Mouse (Mus musculus): ENCODE results near the gene Elmsan1. TPM values are rescaled to one million over a fixed set of nuclear protein-coding genes. Genes with fewer than 3 reads are reported as not detected.

Elmsan1 gene
- total RNA-seq, 2 experiments from 2014 or later = 10.8 to 11.2 TPM

DNA sequence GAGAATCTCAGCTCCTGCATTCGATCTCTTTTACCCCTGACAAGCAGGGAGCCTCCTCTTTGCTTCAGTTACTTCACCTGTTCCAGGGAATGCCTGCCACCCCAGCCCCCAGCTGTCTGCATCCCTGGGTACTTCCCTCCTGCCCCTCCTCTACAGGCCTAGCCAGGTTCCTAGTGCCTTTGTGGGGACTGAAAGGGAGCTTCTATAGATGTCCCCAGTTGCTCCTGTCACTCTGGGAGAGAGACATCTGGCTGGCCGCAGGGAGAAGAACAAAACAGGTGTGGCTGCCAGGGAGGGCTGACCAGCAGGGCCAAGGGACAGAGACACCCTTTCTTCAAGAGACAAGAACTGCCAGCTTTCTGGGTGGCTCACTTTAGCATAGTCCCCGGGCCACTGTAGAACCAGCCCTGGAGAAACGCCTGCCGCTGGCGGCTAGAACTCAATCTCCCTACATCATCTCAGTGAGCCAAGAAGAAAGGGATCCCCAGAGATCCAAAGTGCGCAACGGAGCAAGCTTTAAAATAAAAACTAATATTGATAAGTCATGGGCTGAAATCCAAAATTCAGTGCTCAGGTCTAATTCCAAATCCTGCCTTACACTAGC lies 20.5 kb downstream of the Elmsan1 start:
- DNase-seq = no peak
- intact Hi-C loops (cut with DNase I; ENCODE audit: low total_unique reads) = no loop called here

DNA sequence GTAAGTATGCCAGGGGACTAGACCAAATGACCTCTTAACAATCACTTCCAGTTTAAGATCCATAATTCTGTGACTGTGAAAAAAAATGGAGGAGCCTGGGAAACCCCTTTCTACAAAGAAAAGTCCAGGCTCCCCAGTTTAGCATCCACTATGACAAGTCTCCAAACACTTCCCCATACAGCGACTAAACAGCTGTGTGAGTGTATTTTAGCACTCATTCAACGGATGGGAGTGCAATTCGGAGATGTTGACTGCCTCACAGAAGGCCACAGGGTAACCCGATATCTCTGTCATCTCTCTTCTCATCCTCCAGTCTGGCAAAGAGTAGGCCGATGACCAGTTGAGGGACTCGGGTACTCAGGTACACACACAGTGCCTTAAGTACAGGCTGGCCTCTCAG lies 23.5 kb downstream of the Elmsan1 start:
- intact Hi-C loops (cut with DNase I; ENCODE audit: low total_unique reads) = no loop called here
- no peak for DNase-seq

DNA sequence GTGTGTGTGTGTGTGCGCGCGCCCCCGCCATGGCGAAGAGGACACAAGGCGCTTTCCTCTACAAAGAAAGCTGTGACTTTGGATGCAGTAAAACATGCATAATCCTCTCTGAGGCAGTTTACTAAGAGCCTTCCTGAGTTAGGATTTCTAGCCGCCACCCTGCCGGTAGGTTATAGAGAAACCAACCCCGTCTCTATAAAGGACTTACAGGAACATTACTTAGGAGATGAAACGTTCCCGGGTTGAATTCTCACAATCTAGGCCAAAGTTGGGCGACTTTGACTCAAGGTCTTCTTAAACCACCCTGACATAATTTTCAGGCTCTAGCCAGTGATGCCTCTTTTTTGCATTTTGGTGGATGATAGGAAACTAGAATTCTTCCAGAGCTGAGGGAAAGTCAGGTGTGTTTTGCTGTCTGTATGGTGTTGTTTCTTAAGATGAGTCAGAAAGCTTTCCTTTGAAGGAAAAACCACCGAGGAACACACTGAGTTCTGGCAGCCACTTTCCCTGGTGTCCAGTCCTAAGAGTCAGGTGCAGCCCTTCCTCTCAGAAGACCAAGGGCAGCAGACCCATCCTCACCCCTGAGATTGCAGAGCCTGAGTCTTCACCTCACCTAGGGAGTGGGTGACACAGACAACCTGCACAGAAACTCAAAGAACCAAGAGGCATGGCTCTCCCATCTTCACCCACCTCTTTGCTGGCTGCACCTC lies 24.1 kb downstream of the Elmsan1 start:
- intact Hi-C loops (cut with DNase I; ENCODE audit: low total_unique reads) = no loop called here

DNA sequence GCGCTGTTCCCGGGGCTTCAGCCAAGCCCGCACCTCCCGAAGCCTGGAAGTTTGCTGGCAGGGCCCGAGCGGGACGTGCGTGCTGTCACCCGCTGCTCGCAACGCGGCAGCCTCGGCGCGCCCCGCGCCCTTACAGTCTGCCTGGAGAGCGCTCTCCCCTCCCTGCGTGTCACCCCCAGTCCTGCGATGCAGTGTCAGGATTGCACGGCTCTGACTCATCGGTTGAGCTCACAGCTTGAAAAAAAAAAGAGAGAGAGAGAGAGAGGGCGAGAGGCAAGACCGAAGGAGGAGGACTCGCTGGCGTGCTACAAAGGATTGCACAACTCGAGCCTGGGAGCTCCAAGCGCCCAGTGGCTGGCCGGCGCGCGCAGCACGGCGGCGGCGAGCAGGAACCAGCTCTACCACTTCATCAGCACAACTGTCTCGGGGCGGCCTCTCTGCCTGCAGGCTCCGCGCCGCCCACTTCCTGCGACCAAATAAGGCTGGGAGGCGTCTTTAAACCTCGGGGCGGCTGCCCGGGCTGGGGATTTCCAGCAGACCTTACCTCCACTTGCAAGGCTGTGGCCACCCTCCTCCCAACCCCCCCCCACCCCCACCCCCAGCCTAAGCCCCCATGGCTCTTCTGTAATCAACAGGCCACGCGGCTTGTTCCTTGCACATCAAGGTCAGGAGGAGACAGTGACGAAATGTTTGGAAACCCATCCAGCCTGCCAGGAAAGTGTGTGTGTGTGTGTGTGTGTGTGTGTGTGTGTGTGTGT lies 24.9 kb downstream of the Elmsan1 start:
- intact Hi-C loops (cut with DNase I; ENCODE audit: low total_unique reads) = no loop called here
- peak; percentile 95 for DNase-seq

More for the DNA sequence above, 24.1 kb downstream of the Elmsan1 start:
- DNase-seq = no peak

DNA sequence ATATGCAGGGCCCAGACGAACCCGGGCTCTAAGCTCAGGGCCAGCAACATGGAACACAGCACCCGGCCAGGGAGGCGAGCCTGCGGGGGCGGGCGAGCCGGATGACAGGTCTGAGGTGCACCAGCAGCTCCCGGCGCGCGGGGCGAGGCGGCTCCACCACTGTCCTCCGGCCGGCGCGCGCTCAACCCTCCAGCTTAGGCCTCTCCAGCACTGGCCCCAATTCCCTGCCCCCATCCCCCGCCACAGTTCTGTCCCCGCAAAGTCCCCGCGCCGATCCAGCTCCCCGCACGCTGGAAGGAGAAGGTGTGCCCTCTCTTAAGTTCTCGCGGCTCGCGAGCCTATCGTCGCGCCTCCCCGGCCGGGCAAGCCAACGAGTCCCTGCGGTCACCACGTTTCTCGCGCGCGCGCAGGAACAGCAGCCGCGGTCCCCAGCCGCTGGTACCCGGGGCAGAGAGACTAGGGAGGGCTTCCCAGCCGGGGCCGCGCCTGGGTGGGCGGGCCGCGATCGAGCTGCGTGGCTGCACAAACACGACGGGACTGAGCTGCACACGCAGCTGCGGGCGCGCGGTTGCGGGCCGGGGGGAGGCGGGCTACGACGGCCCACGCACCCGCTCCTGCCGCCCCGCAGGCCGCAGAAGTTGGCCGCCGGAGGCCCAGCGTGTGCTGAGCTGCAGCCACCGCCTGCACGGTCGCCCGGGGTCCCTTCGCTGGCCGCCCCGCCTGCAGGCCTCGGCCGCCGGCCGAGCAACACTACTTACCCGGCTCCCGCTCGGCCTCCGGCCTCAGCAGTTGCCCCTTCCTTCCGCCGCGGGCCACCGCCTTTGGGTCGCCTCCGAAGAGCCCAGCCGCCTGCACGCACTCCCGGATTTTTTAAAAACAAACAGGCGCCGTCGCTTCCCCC lies 25.7 kb downstream of the Elmsan1 start:
- peak; percentile 80 for DNase-seq
- intact Hi-C loops (cut with DNase I; ENCODE audit: low total_unique reads) = no loop called here

DNA sequence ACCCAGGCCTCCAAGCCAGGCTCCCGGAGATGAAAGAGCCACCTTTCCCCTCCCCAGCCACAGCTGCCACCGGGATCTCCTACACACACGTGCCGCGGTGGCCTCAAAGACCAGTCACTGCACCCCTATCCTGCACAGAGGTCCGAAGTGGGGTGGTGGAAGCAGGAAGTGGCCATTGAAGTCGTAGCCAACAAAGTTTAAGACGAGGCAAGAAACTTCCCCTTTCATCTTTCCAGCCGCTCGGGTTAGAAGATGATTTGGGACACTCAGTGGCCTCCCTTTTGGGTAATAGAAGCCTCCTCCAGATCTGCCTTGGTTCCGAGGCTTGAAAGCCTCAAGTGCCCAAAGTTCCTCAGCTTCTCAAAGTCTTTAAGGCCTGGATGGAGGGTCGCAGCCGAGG lies 26.4 kb downstream of the Elmsan1 start:
- no peak for DNase-seq
- intact Hi-C loops (cut with DNase I; ENCODE audit: low total_unique reads) = no loop called here

DNA sequence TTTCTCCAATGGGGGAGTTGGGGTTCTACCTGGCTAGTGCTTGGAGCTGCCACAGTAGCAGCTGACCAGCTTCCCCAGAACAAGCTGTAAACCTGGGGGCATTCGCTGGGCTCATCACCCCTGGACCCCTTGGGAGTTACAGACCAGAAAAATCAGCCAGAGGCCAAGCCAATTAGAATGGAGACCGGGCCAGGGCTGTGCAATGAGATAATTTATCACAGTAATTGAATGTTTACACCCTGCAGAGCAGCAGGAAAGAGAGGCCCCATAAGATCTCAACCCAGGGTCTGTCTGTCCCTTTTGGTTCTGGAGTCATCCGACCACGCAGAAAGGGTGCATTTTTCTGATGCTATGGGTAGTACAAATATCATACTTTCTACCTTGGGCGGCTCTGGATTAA lies 26.9 kb downstream of the Elmsan1 start:
- intact Hi-C loops (cut with DNase I; ENCODE audit: low total_unique reads) = no loop called here
- no peak for DNase-seq

DNA sequence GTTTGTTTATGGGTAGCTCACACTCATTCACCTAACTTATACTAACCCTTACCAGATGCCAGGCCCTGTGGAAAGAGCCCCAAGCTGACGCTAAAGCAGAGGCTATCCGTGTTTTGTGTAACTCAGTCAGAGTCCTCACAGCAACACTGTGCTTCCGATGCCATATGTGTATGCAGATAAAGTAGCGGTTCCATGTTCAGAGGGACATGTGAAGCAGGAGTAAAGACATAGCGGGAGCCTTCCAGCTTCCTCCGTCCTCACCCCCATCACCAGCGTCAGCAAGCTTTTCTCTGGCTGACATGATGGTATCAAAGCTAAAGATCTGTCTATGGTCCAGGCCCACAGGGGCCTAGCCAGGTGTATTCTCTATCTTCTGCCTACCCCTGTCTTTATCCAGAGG lies 27.5 kb downstream of the Elmsan1 start:
- intact Hi-C loops (cut with DNase I; ENCODE audit: low total_unique reads) = no loop called here
- no peak for DNase-seq

DNA sequence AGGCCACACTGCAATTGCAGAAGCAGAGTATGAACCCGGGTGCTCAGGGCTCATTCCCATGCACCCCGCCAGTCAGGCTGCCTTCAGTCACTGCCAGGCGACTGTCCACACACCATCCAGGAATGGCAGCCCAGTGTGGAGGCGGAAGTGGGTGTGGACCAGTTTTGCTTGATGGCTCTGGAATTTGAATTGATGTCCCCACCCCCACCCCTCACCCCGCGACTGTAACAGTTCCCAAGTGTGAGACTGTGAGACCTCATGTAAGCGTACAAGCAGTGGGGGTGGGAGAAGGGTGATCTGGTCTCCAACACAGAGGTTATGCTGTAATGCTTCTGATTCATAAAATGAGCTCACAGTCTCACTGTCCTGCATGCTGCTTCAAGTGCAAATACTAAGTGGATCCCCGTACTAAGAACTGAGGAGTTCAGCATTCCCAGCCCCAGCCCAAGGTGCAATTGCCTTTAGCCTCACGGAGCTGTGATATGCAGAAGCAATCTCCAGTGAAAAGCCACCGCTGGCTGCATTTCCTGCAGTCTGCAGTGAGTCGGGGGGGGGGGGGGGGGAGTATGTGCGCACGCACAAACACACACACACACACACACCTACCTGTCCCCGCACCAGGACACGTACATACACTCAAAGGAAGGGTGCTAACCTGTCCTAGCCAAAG lies 28.4 kb downstream of the Elmsan1 start:
- intact Hi-C loops (cut with DNase I; ENCODE audit: low total_unique reads) = no loop called here
- no peak for DNase-seq

DNA sequence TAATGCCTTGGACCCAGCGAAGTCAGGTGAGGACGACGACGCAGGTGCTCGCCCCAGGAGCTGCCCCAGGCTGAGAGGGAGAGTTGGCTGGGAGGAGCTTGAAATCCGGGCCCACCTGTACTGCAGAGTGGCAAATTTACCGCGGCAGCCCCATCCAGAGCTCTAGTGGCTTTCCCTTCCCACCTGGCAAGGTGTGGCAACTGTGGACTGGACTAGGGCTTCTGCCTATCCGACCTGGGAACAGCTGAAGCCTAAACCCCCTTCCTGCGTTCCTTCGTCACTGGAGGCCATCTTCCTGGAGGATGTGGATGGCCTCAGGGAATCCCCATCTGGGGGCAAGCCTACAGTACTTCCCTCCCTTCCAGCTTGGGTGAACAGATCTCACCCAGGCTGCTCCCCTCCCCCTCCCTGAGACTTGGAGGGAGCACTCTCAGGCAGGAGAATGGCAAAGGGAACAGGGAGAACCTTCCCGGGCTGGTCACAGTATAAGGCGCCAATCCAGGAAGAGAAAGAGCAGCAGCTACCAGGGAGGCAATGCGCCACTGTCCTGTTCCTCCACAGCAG lies 29.7 kb downstream of the Elmsan1 start:
- intact Hi-C loops (cut with DNase I; ENCODE audit: low total_unique reads) = no loop called here
- DNase-seq = no peak

DNA sequence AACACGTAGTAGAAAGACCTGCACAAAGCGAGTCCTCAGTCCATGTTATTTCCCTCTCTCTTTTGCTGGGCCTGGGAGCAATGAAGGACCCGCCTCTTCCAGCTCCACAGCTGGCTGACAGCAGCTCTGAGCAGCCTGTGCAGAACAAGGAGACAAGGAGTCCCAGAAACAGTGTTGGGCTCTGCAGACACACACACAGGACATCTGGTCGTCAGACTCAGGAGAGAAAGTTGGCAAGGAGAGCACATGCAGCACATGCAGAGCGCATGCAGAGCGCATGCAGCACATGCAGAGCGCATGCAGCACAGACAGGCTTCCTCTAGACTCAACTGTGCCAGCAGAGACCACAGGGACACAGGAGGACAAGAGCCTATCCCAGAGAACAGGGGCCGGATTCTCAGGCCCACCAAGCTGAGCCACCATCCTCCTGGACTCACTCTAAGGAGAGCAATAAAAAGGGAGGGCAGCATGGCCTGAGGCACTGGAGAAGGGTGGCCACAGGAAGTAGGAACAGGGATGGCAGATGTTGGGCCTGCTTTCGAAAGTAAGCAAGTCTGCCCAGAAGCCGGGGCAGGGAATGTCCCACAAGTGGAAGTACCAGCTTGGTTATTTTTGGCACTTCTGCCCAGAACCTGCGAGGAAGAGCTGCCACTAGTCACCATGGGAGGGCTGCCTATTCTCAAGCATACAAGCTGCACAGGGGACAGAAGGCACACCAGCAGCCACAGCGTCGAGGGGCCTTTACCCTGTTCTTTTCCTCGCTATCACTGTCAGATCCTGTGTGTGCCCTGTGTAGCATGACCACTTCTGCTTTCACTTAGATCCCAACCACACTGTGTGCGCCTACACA lies 30.7 kb downstream of the Elmsan1 start:
- intact Hi-C loops (cut with DNase I; ENCODE audit: low total_unique reads) = no loop called here

DNA sequence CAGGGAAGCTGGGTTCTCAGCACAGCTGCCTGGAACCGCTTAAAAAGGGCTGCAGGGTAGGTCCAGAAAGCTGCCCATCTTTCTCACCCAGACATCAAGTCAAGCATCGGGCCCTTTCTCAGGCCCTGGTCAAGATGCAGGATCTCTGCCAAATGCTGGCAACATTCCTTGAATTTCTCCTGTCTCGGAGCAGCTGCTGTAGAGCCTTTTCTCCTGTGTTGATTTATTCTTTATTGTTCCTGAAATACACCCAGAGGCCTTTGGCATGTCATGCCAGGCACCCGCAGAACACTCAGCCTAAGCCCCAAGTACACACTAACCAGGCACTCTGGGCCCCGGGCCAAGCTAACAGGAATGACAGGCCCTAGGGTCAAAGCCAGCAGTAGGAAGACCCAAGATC lies 31.7 kb downstream of the Elmsan1 start:
- intact Hi-C loops (cut with DNase I; ENCODE audit: low total_unique reads) = no loop called here
- no peak for DNase-seq

More for the DNA sequence above, 30.7 kb downstream of the Elmsan1 start:
- peak; percentile 52 for DNase-seq

DNA sequence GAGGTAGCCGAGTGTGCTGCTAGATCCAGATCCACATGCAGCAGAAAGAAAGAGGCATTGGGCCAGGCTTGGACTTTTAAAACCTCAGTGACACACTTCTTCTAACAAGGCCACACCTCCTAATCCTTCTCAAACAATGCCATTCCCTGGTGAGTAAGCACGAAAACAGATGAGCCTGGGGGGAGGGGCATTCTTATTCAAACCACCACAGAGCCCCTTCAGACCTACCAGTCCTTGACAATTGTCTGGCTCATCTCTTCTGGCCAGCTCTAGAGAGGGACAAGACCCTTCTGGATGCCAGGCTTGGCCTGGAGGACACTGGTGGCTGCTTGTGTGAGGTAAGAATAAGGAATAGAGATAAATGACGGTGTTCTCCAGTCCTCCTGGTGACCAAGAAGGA lies 32.1 kb downstream of the Elmsan1 start:
- no peak for DNase-seq
- intact Hi-C loops (cut with DNase I; ENCODE audit: low total_unique reads) = no loop called here

DNA sequence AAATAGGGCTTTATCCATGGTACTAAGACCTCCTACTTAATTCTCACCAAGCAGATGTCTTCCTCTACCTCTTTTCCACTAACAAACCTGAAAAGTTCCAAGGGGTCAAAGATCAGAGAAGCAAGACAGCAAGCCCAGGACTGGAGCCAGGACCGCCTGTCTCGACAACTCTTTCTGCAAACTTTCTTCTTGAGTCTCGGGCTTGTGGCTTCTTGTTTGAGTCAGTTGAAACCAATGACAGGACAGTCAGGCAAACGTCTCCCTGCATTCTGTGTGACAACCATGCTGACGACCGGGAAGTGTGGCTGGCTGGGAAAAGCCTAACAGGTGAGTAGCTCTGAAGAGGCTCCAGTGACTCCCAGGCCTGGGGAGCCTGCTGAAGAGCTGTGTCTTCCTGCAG lies 33.1 kb downstream of the Elmsan1 start:
- no peak for DNase-seq
- intact Hi-C loops (cut with DNase I; ENCODE audit: low total_unique reads) = no loop called here

DNA sequence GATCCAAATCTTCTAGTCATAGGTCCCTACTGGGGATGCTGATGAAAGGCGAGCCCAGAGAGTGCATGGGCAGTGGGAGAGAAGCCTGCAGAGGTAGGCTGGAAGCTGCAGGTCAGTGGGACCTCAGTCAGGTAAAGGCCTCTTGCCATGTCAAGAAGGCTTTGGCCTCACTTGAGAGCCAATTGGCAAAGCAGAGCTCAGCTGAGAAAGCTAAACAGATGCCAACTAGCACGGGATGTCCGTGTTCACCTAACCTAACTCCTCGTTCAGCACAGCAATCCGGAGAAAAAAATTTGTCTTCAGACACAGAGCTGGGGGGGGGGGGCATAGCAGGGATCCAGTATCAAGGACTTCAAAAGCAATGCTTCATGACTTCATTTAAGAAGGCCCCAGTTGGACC lies 33.7 kb downstream of the Elmsan1 start:
- intact Hi-C loops (cut with DNase I; ENCODE audit: low total_unique reads) = no loop called here
- DNase-seq = no peak

DNA sequence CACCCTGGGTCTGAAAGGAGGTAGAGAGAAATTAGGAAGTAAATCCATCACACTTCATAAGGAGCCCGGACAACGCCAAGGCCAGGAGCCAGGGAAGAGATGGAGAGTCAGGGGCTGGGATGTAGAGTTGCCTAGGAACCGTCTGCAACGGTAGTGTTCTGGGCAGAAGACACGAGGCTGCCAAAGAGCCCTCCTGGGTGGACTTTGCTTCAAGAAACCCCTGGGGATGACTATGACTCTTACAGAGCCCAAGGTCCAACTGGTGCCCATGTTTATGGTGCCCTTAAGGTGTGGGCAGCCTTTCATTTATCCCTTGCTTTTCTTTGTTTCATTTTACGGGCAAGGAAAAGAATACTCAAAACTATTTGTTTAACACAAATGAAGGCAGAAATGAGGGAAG lies 36.7 kb downstream of the Elmsan1 start:
- DNase-seq = no peak
- intact Hi-C loops (cut with DNase I; ENCODE audit: low total_unique reads) = no loop called here

DNA sequence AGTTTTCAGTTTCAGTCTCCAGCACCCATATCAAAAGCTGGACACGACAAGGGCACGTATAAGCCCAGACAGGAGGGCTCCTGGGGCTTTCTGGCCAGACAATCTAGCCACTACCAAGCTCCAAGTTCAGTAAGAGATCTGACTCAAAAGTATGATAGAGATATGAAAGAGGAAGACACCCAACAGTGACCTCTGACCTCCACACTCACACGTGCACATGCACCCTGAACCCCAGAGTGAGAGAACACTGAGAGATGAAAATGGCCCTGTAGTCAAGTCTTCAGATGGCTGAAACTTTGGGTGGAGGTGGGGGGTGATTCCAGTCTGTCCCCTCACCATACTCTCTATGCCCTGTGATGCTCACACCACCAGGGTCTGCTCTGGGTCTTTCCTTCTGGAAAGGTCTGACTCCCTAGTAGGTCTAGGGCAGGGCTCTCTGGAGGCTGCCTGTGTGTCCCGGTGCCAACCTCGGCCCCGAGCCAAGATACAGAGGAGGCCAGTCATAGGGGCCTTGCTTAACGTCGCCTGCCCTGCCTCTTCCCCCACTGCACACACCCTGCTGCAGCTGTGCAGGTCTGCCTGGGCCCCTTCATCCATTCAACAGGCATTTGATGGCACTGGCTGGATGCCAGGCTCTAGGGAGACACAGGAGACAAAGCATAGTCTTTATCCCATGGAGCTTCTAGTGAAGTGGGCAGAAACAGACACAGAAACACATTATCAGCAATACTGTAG lies 37.8 kb downstream of the Elmsan1 start:
- intact Hi-C loops (cut with DNase I; ENCODE audit: low total_unique reads) = no loop called here
- DNase-seq = peak; percentile 81

Measured in gastrocnemius, postnatal 14 days (tissue).